Mouse (Mus musculus) cerebellum, adult 2 months (tissue): Measurements from ENCODE around the gene Kpna4.

Experiments used
- CTCF ChIP-seq: fragments of 200-500 bp; IDR thresholded peaks from 2 replicates; pipeline ENCODE4 v1.5.1; 2011; ENCODE audit warnings: low read depth, mild to moderate bottlenecking, control low read depth, low read length, moderate library complexity, borderline replicate concordance; ENCODE audit not compliant: insufficient read depth
- POLR2A ChIP-seq: fragments of 200-500 bp; IDR thresholded peaks from 2 replicates; pipeline ENCODE4 v1.6.1; 2011; ENCODE audit warnings: low read length, control low read depth, borderline replicate concordance; ENCODE audit not compliant: insufficient read depth

DNA sequence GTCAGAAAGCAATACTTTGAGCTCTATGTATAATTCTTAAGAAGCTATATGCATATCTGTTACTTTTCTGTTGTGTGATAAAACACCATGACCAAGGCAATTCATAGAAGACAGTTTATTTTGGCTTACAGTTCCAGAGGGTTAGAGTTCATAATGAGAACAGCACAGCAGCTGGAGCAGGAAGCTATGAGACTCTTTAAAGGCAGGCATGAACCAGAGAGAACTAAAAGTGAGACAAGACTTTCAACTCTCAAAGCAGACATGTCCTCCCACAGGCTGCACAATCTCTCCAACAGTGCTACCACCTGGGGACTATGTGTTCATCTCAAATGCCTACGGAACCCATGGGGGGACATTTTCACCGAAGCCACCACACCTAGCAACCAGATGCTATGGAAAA is 86.8 kb downstream of the Kpna4 start:
- no peak for TF ChIP-seq CTCF
- no peak for TF ChIP-seq POLR2A
